Mouse (Mus musculus) ES-Bruce4 (cell line): ENCODE results near the gene Bbof1. TPM values are rescaled to one million over a fixed set of nuclear protein-coding genes. Genes with fewer than 3 reads are reported as not detected.

ENCODE experiments used
- H3K27ac ChIP-seq: 2 replicates; pipeline ENCODE4 v1.5.1; 2012; ENCODE audit warnings: low read length, inconsistent platforms; ENCODE audit not compliant: insufficient read depth
- H3K27me3 ChIP-seq: 2 replicates; pipeline ENCODE4 v1.6.1; 2012; ENCODE audit warnings: mild to moderate bottlenecking, low read length, inconsistent platforms; ENCODE audit not compliant: control insufficient read depth, poor library complexity, insufficient read depth, severe bottlenecking
- H3K36me3 ChIP-seq: 2 replicates; pipeline ENCODE4 v1.6.1; 2012; ENCODE audit warnings: inconsistent platforms, mild to moderate bottlenecking, low read length, moderate library complexity; ENCODE audit not compliant: control insufficient read depth, poor library complexity, insufficient read depth, severe bottlenecking
- H3K4me1 ChIP-seq: one replicate; pipeline ENCODE4 v1.8.1; 2011; ENCODE audit warnings: low read length; ENCODE audit not compliant: control insufficient read depth, insufficient read depth
- H3K4me3 ChIP-seq: 2 replicates; pipeline ENCODE4 v1.5.1; 2011; ENCODE audit warnings: low read depth, mild to moderate bottlenecking, low read length
- H3K9ac ChIP-seq: 2 replicates; pipeline ENCODE4 v1.6.1; 2012; ENCODE audit warnings: low read depth, mild to moderate bottlenecking, inconsistent platforms; ENCODE audit not compliant: poor library complexity, severe bottlenecking
- H3K9me3 ChIP-seq: replicated peaks from 2 replicates; pipeline ENCODE4 v1.6.1; 2012; ENCODE audit warnings: mild to moderate bottlenecking, low read length, inconsistent platforms; ENCODE audit not compliant: control insufficient read depth, poor library complexity, insufficient read depth, severe bottlenecking
- CTCF ChIP-seq: IDR thresholded peaks from one replicate; pipeline ENCODE4 v1.8.1; 2011; ENCODE audit warnings: low read depth, low read length
- EP300 ChIP-seq: IDR thresholded peaks from 2 replicates; pipeline ENCODE4 v1.6.1; 2011; ENCODE audit warnings: low read depth, low read length; ENCODE audit not compliant: insufficient read depth
- POLR2A ChIP-seq: IDR thresholded peaks from one replicate; pipeline ENCODE4 v1.8.1; 2011; ENCODE audit warnings: low read length; ENCODE audit not compliant: insufficient read depth
- polyA plus RNA-seq: library from polyadenylated mRNA; stranded (reverse); fragments of >200 nt; gene quantifications from 2 replicates; pipeline ENCODE4 v1.2.4, GENCODE M21; 2011; ENCODE audit warnings: low read depth; ENCODE audit not compliant: missing spikeins, insufficient read depth, insufficient read length

Bbof1 gene
- polyA plus RNA-seq, 1 experiment = 1.1 TPM

DNA sequence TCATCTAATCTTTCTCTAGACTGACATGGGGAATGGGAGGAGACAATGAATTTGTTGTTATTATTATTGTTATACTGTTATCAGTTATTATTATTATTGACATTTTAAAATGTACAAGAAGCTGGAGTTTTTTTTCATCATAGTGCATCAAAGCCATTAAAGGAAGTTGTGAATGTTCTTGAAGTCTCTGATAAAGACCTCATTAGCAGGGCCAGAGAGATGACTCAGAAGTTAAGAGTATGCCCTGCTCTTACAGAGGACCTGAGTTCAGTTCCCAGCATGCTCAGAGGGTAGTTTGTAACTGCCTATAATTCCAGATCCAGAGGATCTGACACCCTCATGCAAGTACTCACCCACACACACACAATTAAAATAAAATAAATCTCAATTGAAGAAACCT is 11.2 kb upstream of the Bbof1 start:
- no peak overlapping the region for H3K27ac ChIP-seq
- no peaks in the 10 kb centered on the region for H3K36me3 ChIP-seq
- no peak overlapping the region for H3K4me3 ChIP-seq
- H3K27me3 ChIP-seq = no peaks in the 10 kb centered on the region
- no peak for TF ChIP-seq EP300
- TF ChIP-seq CTCF = no peak
- no peak for TF ChIP-seq POLR2A
- no peaks in the 10 kb centered on the region for H3K9me3 ChIP-seq
- H3K4me1 ChIP-seq = no peaks in the 10 kb centered on the region
- H3K9ac ChIP-seq = no peak overlapping the region

DNA sequence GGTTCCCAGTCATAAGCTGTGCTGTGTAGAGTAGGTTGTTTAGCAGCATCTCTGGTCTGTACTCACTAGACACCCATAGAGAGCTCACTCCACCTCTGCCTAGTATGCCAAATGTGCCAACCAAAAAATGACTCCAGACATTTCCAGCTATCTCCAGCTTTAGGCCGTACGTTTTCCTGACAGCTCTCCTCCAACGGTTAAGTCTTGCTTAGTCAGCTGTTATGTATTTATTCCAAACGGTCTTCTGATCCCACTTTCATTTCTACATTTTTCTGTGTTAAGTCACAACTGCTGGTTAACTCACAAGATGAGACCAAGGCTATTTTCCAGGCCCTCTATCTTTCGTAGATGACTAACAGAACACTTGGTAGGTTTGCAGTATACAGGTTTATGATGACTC is 10.2 kb upstream of the Bbof1 start:
- Histone ChIP-seq H3K9ac (no peak overlapping the region), H3K4me3 (no peak overlapping the region), H3K36me3 (no peaks in the 10 kb centered on the region), H3K4me1 (no peaks in the 10 kb centered on the region), H3K27me3 (no peaks in the 10 kb centered on the region), H3K27ac (no peak overlapping the region), H3K9me3 (no peaks in the 10 kb centered on the region)
- TF ChIP-seq CTCF (no peak), EP300 (no peak), POLR2A (no peak)

GRCm38 (mm10) chr12:84399135-84399534 is 9.7 kb upstream of the Bbof1 start:
- Histone ChIP-seq H3K4me1 (no peaks in the 10 kb centered on the region), H3K9ac (no peak overlapping the region), H3K9me3 (no peaks in the 10 kb centered on the region), H3K36me3 (no peaks in the 10 kb centered on the region), H3K27ac (no peak overlapping the region), H3K27me3 (no peaks in the 10 kb centered on the region), H3K4me3 (no peak overlapping the region)
- no peak for TF ChIP-seq EP300
- TF ChIP-seq CTCF = no peak
- no peak for TF ChIP-seq POLR2A

- Histone ChIP-seq H3K27ac (no peak overlapping the region), H3K27me3 (no peaks in the 10 kb centered on the region), H3K36me3 (no peaks in the 10 kb centered on the region), H3K9me3 (no peaks in the 10 kb centered on the region), H3K4me3 (no peak overlapping the region), H3K9ac (no peak overlapping the region), H3K4me1 (no peaks in the 10 kb centered on the region)
- no peak for TF ChIP-seq POLR2A
- TF ChIP-seq EP300 = no peak
- no peak for TF ChIP-seq CTCF
These were observed 9.2 kb upstream of the Bbof1 start for GRCm38 (mm10) chr12:84399663-84400062.

DNA sequence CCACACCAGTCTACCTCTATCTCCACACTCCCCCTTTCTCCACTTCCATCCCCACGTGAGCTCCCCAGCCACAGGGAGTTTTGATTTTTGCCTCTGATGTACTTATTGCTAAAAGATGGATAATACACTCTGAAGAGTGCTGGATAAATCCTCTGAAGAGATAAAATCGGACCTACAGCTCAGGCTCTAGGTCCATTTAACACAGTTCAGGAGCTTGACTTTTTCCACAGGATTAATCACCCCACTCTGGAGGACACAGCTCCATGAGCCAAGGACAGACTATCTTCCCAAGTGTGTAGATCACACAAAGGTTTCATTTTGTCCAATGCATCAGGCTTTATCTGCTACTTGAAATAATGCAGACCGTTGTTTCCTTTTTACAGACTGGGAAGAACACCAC is 8.8 kb upstream of the Bbof1 start:
- H3K4me3 ChIP-seq = no peak overlapping the region
- no peaks in the 10 kb centered on the region for H3K9me3 ChIP-seq
- no peak for TF ChIP-seq POLR2A
- TF ChIP-seq EP300 = no peak
- TF ChIP-seq CTCF = no peak
- H3K4me1 ChIP-seq = no peaks in the 10 kb centered on the region
- H3K9ac ChIP-seq = no peak overlapping the region
- no peak overlapping the region for H3K27ac ChIP-seq
- no peaks in the 10 kb centered on the region for H3K27me3 ChIP-seq
- no peaks in the 10 kb centered on the region for H3K36me3 ChIP-seq

GRCm38 (mm10) chr12:84400653-84401052 is 8.2 kb upstream of the Bbof1 start:
- no peaks in the 10 kb centered on the region for H3K9me3 ChIP-seq
- no peaks in the 10 kb centered on the region for H3K27me3 ChIP-seq
- H3K9ac ChIP-seq = no peak overlapping the region
- no peaks in the 10 kb centered on the region for H3K36me3 ChIP-seq
- H3K4me1 ChIP-seq = no peaks in the 10 kb centered on the region
- TF ChIP-seq EP300 (no peak), POLR2A (no peak), CTCF (no peak)
- no peak overlapping the region for H3K27ac ChIP-seq
- no peak overlapping the region for H3K4me3 ChIP-seq
